Mouse (Mus musculus): ENCODE results near the gene Gapt. TPM values are rescaled to one million over a fixed set of nuclear protein-coding genes. Genes with fewer than 3 reads are reported as not detected.
A peak's percentile ranks its signal among the peaks of the same experiment; 100 is the strongest.
"Not testable (repeated sequence)": the region's sequence is repeated elsewhere in the genome, so short reads cannot be mapped to it uniquely, and the experiment has no call there.

The Gapt gene
- total RNA-seq (2021) (under 1 TPM in 1 of 2 experiments, not detected in 1; 0.18 TPM), polyA plus RNA-seq (2012; rRNA removed) (0.39 and 0.53 TPM in 2 replicates)
- long read RNA-seq = 0 reads

DNA sequence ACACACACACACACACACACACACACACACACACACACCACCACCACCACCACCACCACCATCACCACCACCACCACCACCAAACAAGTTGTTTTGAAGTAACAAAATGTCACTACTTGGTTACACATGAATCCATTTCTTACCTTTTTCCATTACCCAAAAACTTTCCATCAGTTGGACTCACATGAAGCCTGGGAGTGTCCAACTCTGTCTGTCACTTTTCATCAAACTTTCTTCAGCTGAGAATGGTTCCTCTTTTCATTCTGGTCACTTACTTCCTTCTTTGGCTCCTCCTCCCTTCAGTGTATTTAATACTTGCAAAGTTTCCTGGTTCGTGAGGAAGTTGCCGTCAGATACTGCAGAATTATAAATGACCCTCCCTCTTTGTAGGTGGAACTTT, at the start of gene Gapt:
Gene Gapt (minus strand): TSS at position 259 of the 400 bp plus-strand sequence.
- Histone ChIP-seq H3K4me1 (ENCODE audit: control insufficient read depth, insufficient read depth, low read length) (no peaks in the 10 kb centered on the region), H3K79me2 (replicated peaks; ENCODE audit: control insufficient read depth, insufficient read depth, low read length) (no peaks in the 10 kb centered on the region), H3K36me3 (ENCODE audit: control insufficient read depth, insufficient read depth, low read length) (no peaks in the 10 kb centered on the region), H3K27me3 (ENCODE audit: control insufficient read depth, insufficient read depth, low read length) (no peaks in the 10 kb centered on the region), H3K27ac (no peak within 1 kb of the TSS), H3K4me3 (no peak within 1 kb of the TSS), H3K9ac (ENCODE audit: low read depth, low read length) (no peak within 1 kb of the TSS)
- WGBS = 57% methylated on average over 2 of the region's 2 CpGs
- TF ChIP-seq CTCF (IDR thresholded peaks at IDR 0.05) (no peak), POLR2A (IDR thresholded peaks at IDR 0.05; ENCODE audit: insufficient read depth, low read depth, low read length) (no peak), EP300 (IDR thresholded peaks at IDR 0.05; ENCODE audit: insufficient read depth, low read depth, low read length) (no peak)
- intact Hi-C loops (cut with DNase I) = no loop called here
- no peak for DNase-seq

GRCm38 (mm10) chr13:110406152-110406551, 49.2 kb upstream of the Gapt start:
- Histone ChIP-seq H3K27me3 (ENCODE audit: control insufficient read depth, insufficient read depth, low read length) (no peaks in the 10 kb centered on the region), H3K36me3 (ENCODE audit: control insufficient read depth, insufficient read depth, low read length) (peaks cover 1% of the 10 kb centered on the region; the same call in 1 of the 2 replicates), H3K79me2 (replicated peaks; ENCODE audit: control insufficient read depth, insufficient read depth, low read length) (no peaks in the 10 kb centered on the region), H3K4me3 (no peak overlapping the region), H3K4me1 (ENCODE audit: control insufficient read depth, insufficient read depth, low read length) (peaks cover 4% of the 10 kb centered on the region), H3K9ac (ENCODE audit: low read depth, low read length) (no peak overlapping the region), H3K27ac (no peak overlapping the region)
- intact Hi-C loops (cut with DNase I) = no loop called here
- peak; percentile 30 to 34 for DNase-seq
- TF ChIP-seq CTCF (IDR thresholded peaks at IDR 0.05) (no peak), EP300 (IDR thresholded peaks at IDR 0.05; ENCODE audit: insufficient read depth, low read depth, low read length) (no peak), POLR2A (IDR thresholded peaks at IDR 0.05; ENCODE audit: insufficient read depth, low read depth, low read length) (no peak)
- 53% methylated on average over 5 of the region's 5 CpGs for WGBS

DNA sequence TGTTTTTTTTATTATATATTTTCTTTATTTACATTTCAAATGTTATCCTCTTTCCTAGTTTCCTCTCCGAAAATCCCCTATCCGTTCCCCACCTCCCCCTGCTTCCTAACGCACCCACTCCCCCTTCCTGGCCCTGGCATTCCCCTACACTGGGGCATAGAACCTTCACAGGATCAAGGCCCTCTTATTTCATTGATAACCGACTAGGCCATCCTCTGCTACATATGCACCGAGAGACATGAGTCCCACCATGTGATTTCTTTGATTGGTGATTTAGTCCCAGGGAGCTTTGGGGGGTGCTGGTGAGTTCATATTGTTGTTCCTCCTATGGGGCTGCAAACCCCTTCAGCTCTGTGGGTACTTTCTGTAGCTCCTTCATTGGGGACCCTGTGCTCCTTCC, 47.7 kb upstream of the Gapt start:
- not testable (repeated sequence) for H3K9ac ChIP-seq (ENCODE audit: low read depth, low read length); H3K79me2 ChIP-seq (replicated peaks; ENCODE audit: control insufficient read depth, insufficient read depth, low read length); H3K4me3 ChIP-seq; H3K4me1 ChIP-seq (ENCODE audit: control insufficient read depth, insufficient read depth, low read length); H3K27ac ChIP-seq; DNase-seq; H3K27me3 ChIP-seq (ENCODE audit: control insufficient read depth, insufficient read depth, low read length)
- WGBS = 79% methylated on average over 5 of the region's 5 CpGs
- intact Hi-C loops (cut with DNase I) = loop anchor here (5.0 kb wide), 1 partner anchor 33 kb away; no protein-coding TSS in a partner anchor
- peaks cover 12% of the 10 kb centered on the region for H3K36me3 ChIP-seq (ENCODE audit: control insufficient read depth, insufficient read depth, low read length)

- 49% methylated on average over 8 of the region's 8 CpGs for WGBS
Measured at GRCm38 (mm10) chr13:110404059-110404458, 47.1 kb upstream of the Gapt start.

GRCm38 (mm10) chr13:110401877-110402276, 44.9 kb upstream of the Gapt start:
- Histone ChIP-seq H3K36me3 (ENCODE audit: control insufficient read depth, insufficient read depth, low read length) (peaks cover 26% of the 10 kb centered on the region), H3K9ac (ENCODE audit: low read depth, low read length) (no peak overlapping the region), H3K79me2 (replicated peaks; ENCODE audit: control insufficient read depth, insufficient read depth, low read length) (no peaks in the 10 kb centered on the region), H3K27ac (no peak overlapping the region), H3K4me1 (ENCODE audit: control insufficient read depth, insufficient read depth, low read length) (peaks cover 6% of the 10 kb centered on the region), H3K4me3 (no peak overlapping the region), H3K27me3 (ENCODE audit: control insufficient read depth, insufficient read depth, low read length) (no peaks in the 10 kb centered on the region)
- TF ChIP-seq CTCF (IDR thresholded peaks at IDR 0.05) (no peak), EP300 (IDR thresholded peaks at IDR 0.05; ENCODE audit: insufficient read depth, low read depth, low read length) (no peak), POLR2A (IDR thresholded peaks at IDR 0.05; ENCODE audit: insufficient read depth, low read depth, low read length) (no peak)
- intact Hi-C loops (cut with DNase I) = loop anchor here (5.0 kb wide), 1 partner anchor 35 kb away; no protein-coding TSS in a partner anchor
- no peak for DNase-seq
- WGBS = 60% methylated on average over 2 of the region's 2 CpGs

More at GRCm38 (mm10) chr13:110404059-110404458, 47.1 kb upstream of the Gapt start:
- Histone ChIP-seq H3K9ac (ENCODE audit: low read depth, low read length) (no peak overlapping the region), H3K27ac (no peak overlapping the region), H3K4me3 (no peak overlapping the region), H3K36me3 (ENCODE audit: control insufficient read depth, insufficient read depth, low read length) (peaks cover 16% of the 10 kb centered on the region), H3K27me3 (ENCODE audit: control insufficient read depth, insufficient read depth, low read length) (no peaks in the 10 kb centered on the region), H3K4me1 (ENCODE audit: control insufficient read depth, insufficient read depth, low read length) (peaks cover 4% of the 10 kb centered on the region), H3K79me2 (replicated peaks; ENCODE audit: control insufficient read depth, insufficient read depth, low read length) (no peaks in the 10 kb centered on the region)
- TF ChIP-seq EP300 (IDR thresholded peaks at IDR 0.05; ENCODE audit: insufficient read depth, low read depth, low read length) (no peak), CTCF (IDR thresholded peaks at IDR 0.05) (no peak), POLR2A (IDR thresholded peaks at IDR 0.05; ENCODE audit: insufficient read depth, low read depth, low read length) (no peak)
- intact Hi-C loops (cut with DNase I) = loop anchor here (5.0 kb wide), 1 partner anchor 33 kb away; no protein-coding TSS in a partner anchor
- no peak for DNase-seq

GRCm38 (mm10) chr13:110401443-110401842, 44.4 kb upstream of the Gapt start:
- Histone ChIP-seq H3K4me1 (ENCODE audit: control insufficient read depth, insufficient read depth, low read length) (peaks cover 8% of the 10 kb centered on the region), H3K27me3 (ENCODE audit: control insufficient read depth, insufficient read depth, low read length) (no peaks in the 10 kb centered on the region), H3K9ac (ENCODE audit: low read depth, low read length) (no peak overlapping the region), H3K79me2 (replicated peaks; ENCODE audit: control insufficient read depth, insufficient read depth, low read length) (no peaks in the 10 kb centered on the region), H3K36me3 (ENCODE audit: control insufficient read depth, insufficient read depth, low read length) (peaks cover 28% of the 10 kb centered on the region), H3K4me3 (no peak overlapping the region), H3K27ac (peak overlapping the region; percentile 19; the same call in 1 of the 2 replicates)
- WGBS = 67% methylated on average over 3 of the region's 3 CpGs
- TF ChIP-seq POLR2A (IDR thresholded peaks at IDR 0.05; ENCODE audit: insufficient read depth, low read depth, low read length) (peak; percentile 24; the same call in 1 of the 2 replicates), EP300 (IDR thresholded peaks at IDR 0.05; ENCODE audit: insufficient read depth, low read depth, low read length) (no peak)
- intact Hi-C loops (cut with DNase I) = loop anchor here (5.0 kb wide), 1 partner anchor 36 kb away; no protein-coding TSS in a partner anchor
- DNase-seq = no peak
